Comparison of ENCODE assay signal across 8 mouse cellular contexts in the genomic region with DNA sequence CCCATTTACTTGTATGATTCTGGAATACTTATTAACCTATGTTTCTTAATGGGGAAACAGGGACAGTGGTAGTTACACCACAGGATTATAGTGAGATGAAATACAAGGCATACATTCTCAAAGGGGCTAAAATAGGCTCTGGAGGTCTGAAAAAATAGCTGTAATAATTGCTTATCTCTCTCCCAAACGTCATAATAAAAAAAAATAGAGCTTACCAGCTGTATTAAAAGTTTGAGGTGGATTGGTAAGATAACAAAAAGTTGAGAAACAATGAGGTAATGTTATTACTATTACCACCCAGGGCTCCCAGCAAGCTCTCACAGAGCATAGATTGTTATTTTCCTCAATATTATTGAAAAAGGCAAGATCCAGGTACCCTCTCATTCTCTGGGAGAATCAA. TPM values are rescaled to one million over a fixed set of nuclear protein-coding genes. Genes with fewer than 3 reads are reported as not detected.
DNase-seq lines count a peak whose midpoint lies in the region; ATAC-seq and TF ChIP-seq lines count a peak whose summit lies in the region.

No protein-coding gene starts in this region.

- WGBS in heart, adult 2 months, result 9% methylated on average over 1 of the region's 1 CpGs
- WGBS in forebrain, embryonic 14.5 days, result 10% methylated on average over 1 of the region's 1 CpGs
- WGBS in liver, embryonic 14.5 days (ENCODE audit: insufficient replicate concordance), result 0% methylated on average over 1 of the region's 1 CpGs

- H3K79me3 ChIP-seq in C2C12 (ENCODE audit: low read depth), result no peaks in the 10 kb centered on the region

- ATAC-seq in forebrain, embryonic 14.5 days, result no peak
- ATAC-seq in liver, embryonic 14.5 days (ENCODE audit: insufficient read depth), result no peak

- intact Hi-C loops in heart, adult 2 months (cut with DNase I), result no loop called here
- intact Hi-C loops in heart, postnatal 10 days (cut with DNase I), result loop anchor here (2.0 kb wide), 1 partner anchor 19 kb away; no protein-coding TSS in a partner anchor

- H3K27me3 ChIP-seq in heart, adult 2 months (ENCODE audit: control insufficient read depth, insufficient read depth, low read length), result no peaks in the 10 kb centered on the region
- H3K27me3 ChIP-seq in C2C12 (ENCODE audit: control insufficient read depth, insufficient read depth, insufficient read length), result no peaks in the 10 kb centered on the region
- H3K27me3 ChIP-seq in forebrain, embryonic 14.5 days (replicated peaks; ENCODE audit: control insufficient read depth, insufficient read depth, low read length), result no peaks in the 10 kb centered on the region
- H3K27me3 ChIP-seq in liver, embryonic 14.5 days (ENCODE audit: control insufficient read depth, insufficient read depth, low read length), result no peaks in the 10 kb centered on the region

- no peaks in the 10 kb centered on the region for H3K9me3 ChIP-seq in forebrain, embryonic 14.5 days (replicated peaks; ENCODE audit: control insufficient read depth, low read length)
- H3K9me3 ChIP-seq in liver, embryonic 14.5 days (ENCODE audit: control insufficient read depth, low read length), result no peaks in the 10 kb centered on the region

- H3ac ChIP-seq in C2C12 (ENCODE audit: control insufficient read depth, insufficient read length, low read depth), result no peak overlapping the region

- peak overlapping the region; percentile 93 for H3K4me3 ChIP-seq in heart, adult 2 months
- H3K4me3 ChIP-seq in C2C12 (ENCODE audit: insufficient read depth, poor library complexity, severe bottlenecking), result peak overlapping the region; percentile 48
- peak overlapping the region; percentile 58 for H3K4me3 ChIP-seq in forebrain, embryonic 14.5 days (ENCODE audit: low read depth, low read length)
- peak overlapping the region; percentile 73 to 83 for H3K4me3 ChIP-seq in liver, embryonic 14.5 days (ENCODE audit: insufficient read depth in 1 of 2, low read depth in 2 of 2, low read length in 2 of 2)

- H3K27ac ChIP-seq in heart, adult 2 months, result peak overlapping the region; percentile 92; the same call in 1 of the 2 replicates
- no peak overlapping the region for H3K27ac ChIP-seq in forebrain, embryonic 14.5 days (ENCODE audit: low read depth, low read length)
- no peak overlapping the region for H3K27ac ChIP-seq in liver, embryonic 14.5 days

- no peak for TF ChIP-seq CTCF in heart, adult 2 months (IDR thresholded peaks at IDR 0.05)
- TF ChIP-seq CTCF in C2C12 (IDR thresholded peaks at IDR 0.05; ENCODE audit: control insufficient read depth, insufficient read depth, insufficient read length), result no peak
- TF ChIP-seq CTCF in liver, embryonic 14.5 days (IDR thresholded peaks at IDR 0.05; ENCODE audit: low read depth), result no peak

- no peak for TF ChIP-seq EP300 in heart, adult 2 months (IDR thresholded peaks at IDR 0.05; ENCODE audit: insufficient read depth, low read depth, low read length)
- TF ChIP-seq EP300 in liver, embryonic 14.5 days (IDR thresholded peaks at IDR 0.05; ENCODE audit: low read depth), result no peak

- no peaks in the 10 kb centered on the region for H3K79me2 ChIP-seq in heart, adult 2 months (replicated peaks; ENCODE audit: control insufficient read depth, insufficient read depth, low read length)
- no peaks in the 10 kb centered on the region for H3K79me2 ChIP-seq in C2C12 (ENCODE audit: control insufficient read depth, insufficient read depth)

- peaks cover 6% of the 10 kb centered on the region for H3K4me1 ChIP-seq in heart, adult 2 months (ENCODE audit: control insufficient read depth, insufficient read depth, low read length)
- H3K4me1 ChIP-seq in forebrain, embryonic 14.5 days (ENCODE audit: control insufficient read depth, insufficient read depth, low read length), result 0 out of 2 replicates have a peak, but pooled peaks cover 6% of the 10 kb centered on the region
- peaks cover 4 to 8% of the 10 kb centered on the region in 2 experiments for H3K4me1 ChIP-seq in liver, embryonic 14.5 days (replicated peaks; ENCODE audit: control insufficient read depth in 2 of 2, insufficient read depth in 2 of 2, low read length in 1 of 2)

- DNase-seq in heart, adult 2 months, result no peak
- no peak for DNase-seq in heart, postnatal 10 days
- no peak for DNase-seq in forebrain, embryonic 14.5 days (ENCODE audit: low spot score)
- DNase-seq in liver, embryonic 14.5 days (ENCODE audit: low read depth in 3 of 3, low spot score in 3 of 3), result no peak
- DNase-seq in B cell, adult 2 months, result no peak
- DNase-seq in adrenal gland, postnatal 25 days, result no peak
- no peak for DNase-seq in right cerebral cortex, postnatal 36 days (ENCODE audit: low spot score in 2 of 2)

- H3K36me3 ChIP-seq in heart, adult 2 months (ENCODE audit: control insufficient read depth, insufficient read depth, low read length), result no peaks in the 10 kb centered on the region
- no peaks in the 10 kb centered on the region for H3K36me3 ChIP-seq in C2C12 (ENCODE audit: control insufficient read depth, insufficient read depth)
- H3K36me3 ChIP-seq in forebrain, embryonic 14.5 days (ENCODE audit: control insufficient read depth, insufficient read depth, low read length), result no peaks in the 10 kb centered on the region
- no peaks in the 10 kb centered on the region for H3K36me3 ChIP-seq in liver, embryonic 14.5 days (replicated peaks; ENCODE audit: control insufficient read depth, insufficient read depth, low read depth)

- peak overlapping the region; percentile 67 for H3K9ac ChIP-seq in heart, adult 2 months (ENCODE audit: low read depth, low read length)
- H3K9ac ChIP-seq in forebrain, embryonic 14.5 days (ENCODE audit: low read length), result peak overlapping the region; percentile 77
- H3K9ac ChIP-seq in liver, embryonic 14.5 days (replicated peaks), result peak overlapping the region; percentile 88

- H3K4me2 ChIP-seq in forebrain, embryonic 14.5 days (ENCODE audit: low read length), result peak overlapping the region; percentile 84
- peak overlapping the region; percentile 81 for H3K4me2 ChIP-seq in liver, embryonic 14.5 days (ENCODE audit: low read depth)

- TF ChIP-seq POLR2A in heart, adult 2 months (IDR thresholded peaks at IDR 0.05; ENCODE audit: insufficient read depth, low read depth, low read length), result no peak

TF ChIP-seq in C2C12, 6 proteins besides CTCF, POLR2A, EP300 and RAD21:
- TF ChIP-seq FOSL1 (IDR thresholded peaks at IDR 0.05; ENCODE audit: insufficient read depth, low read length, poor library complexity, severe bottlenecking) (no peak), USF1 (IDR thresholded peaks at IDR 0.05; ENCODE audit: low read depth) (no peak), MAX (IDR thresholded peaks at IDR 0.05) (no peak), CEBPB (IDR thresholded peaks at IDR 0.05; ENCODE audit: low read depth) (no peak), MYOG (IDR thresholded peaks at IDR 0.05; ENCODE audit: control insufficient read depth, extremely low read depth, insufficient read length) (no peak), MYOD1 (IDR thresholded peaks at IDR 0.05; ENCODE audit: control insufficient read depth, insufficient read length, low read depth) (no peak)

RNA-seq across cellular contexts. Expression of a gene that starts 0.7 kb away (rescaled TPM):
- 10 to 100 TPM; 10.7 to 11.8 TPM for total RNA-seq in heart, adult 2 months (2021)
- 12.7 and 15.4 TPM in 2 replicates for polyA plus RNA-seq in heart, adult 2 months (2012; rRNA removed)
- total RNA-seq in heart, postnatal 10 days (2021), result 10 to 100 TPM; 11.7 to 13.9 TPM
- polyA plus RNA-seq in C2C12 (2012; fragmentation: generic; extraction: Trizol), result 4.2 TPM
- 17.6 and 19.7 TPM in 2 replicates for polyA plus RNA-seq in forebrain, embryonic 14.5 days (2014; fragmentation: Nextera tagmentation; extraction: Ambion mirVana)
- polyA plus RNA-seq in liver, embryonic 14.5 days (2012; rRNA removed), result 4.5 and 5.3 TPM in 2 replicates
- 4.8 and 6.8 TPM in 2 replicates for polyA plus RNA-seq in liver, embryonic 14.5 days (2014; fragmentation: Nextera tagmentation; extraction: Ambion mirVana)
- total RNA-seq in adrenal gland, postnatal 25 days (2021), result 17.4 and 20.6 TPM in 2 replicates

RNA-seq across cellular contexts. Expression of a gene that starts 1.1 kb away (rescaled TPM):
- 1 to 10 TPM in 1 of 2 experiments, under 1 TPM in 1; 0.97 to 1.1 TPM for total RNA-seq in heart, adult 2 months (2021)
- polyA plus RNA-seq in heart, adult 2 months (2012; rRNA removed), result 2.2 and 2.8 TPM in 2 replicates
- 1 to 10 TPM; 1.5 to 2.0 TPM for total RNA-seq in heart, postnatal 10 days (2021)
- 0.28 TPM for polyA plus RNA-seq in C2C12 (2012; fragmentation: generic; extraction: Trizol)
- 1.1 and 1.5 TPM in 2 replicates for polyA plus RNA-seq in forebrain, embryonic 14.5 days (2014; fragmentation: Nextera tagmentation; extraction: Ambion mirVana)
- 1.6 and 2.0 TPM in 2 replicates for polyA plus RNA-seq in liver, embryonic 14.5 days (2012; rRNA removed)
- 1.5 and 2.4 TPM in 2 replicates for polyA plus RNA-seq in liver, embryonic 14.5 days (2014; fragmentation: Nextera tagmentation; extraction: Ambion mirVana)
- total RNA-seq in adrenal gland, postnatal 25 days (2021), result 9.9 and 13.8 TPM in 2 replicates

RNA-seq across cellular contexts. Expression of a gene that starts 21.3 kb away (rescaled TPM):
- 10 to 100 TPM; 45.0 to 48.5 TPM for total RNA-seq in heart, adult 2 months (2021)
- polyA plus RNA-seq in heart, adult 2 months (2012; rRNA removed), result 60.4 and 63.0 TPM in 2 replicates
- 100 to 1,000 TPM in 1 of 2 experiments, 10 to 100 TPM in 1; 89.1 to 105 TPM for total RNA-seq in heart, postnatal 10 days (2021)
- 159 TPM for polyA plus RNA-seq in C2C12 (2012; fragmentation: generic; extraction: Trizol)
- polyA plus RNA-seq in forebrain, embryonic 14.5 days (2014; fragmentation: Nextera tagmentation; extraction: Ambion mirVana), result 193 and 203 TPM in 2 replicates
- 10.8 and 11.6 TPM in 2 replicates for polyA plus RNA-seq in liver, embryonic 14.5 days (2012; rRNA removed)
- polyA plus RNA-seq in liver, embryonic 14.5 days (2014; fragmentation: Nextera tagmentation; extraction: Ambion mirVana), result 25.8 and 26.7 TPM in 2 replicates
- 71.3 and 79.4 TPM in 2 replicates for total RNA-seq in adrenal gland, postnatal 25 days (2021)

RNA-seq across cellular contexts. Expression of a gene that starts 21.4 kb away (rescaled TPM):
- total RNA-seq in heart, adult 2 months (2021), result 10 to 100 TPM; 80.5 to 98.5 TPM
- 50.5 and 54.3 TPM in 2 replicates for polyA plus RNA-seq in heart, adult 2 months (2012; rRNA removed)
- total RNA-seq in heart, postnatal 10 days (2021), result 10 to 100 TPM; 71.4 to 82.7 TPM
- polyA plus RNA-seq in C2C12 (2012; fragmentation: generic; extraction: Trizol), result 71.6 TPM
- 140 and 163 TPM in 2 replicates for polyA plus RNA-seq in forebrain, embryonic 14.5 days (2014; fragmentation: Nextera tagmentation; extraction: Ambion mirVana)
- 38.3 and 40.1 TPM in 2 replicates for polyA plus RNA-seq in liver, embryonic 14.5 days (2012; rRNA removed)
- polyA plus RNA-seq in liver, embryonic 14.5 days (2014; fragmentation: Nextera tagmentation; extraction: Ambion mirVana), result 80.3 and 83.7 TPM in 2 replicates
- total RNA-seq in adrenal gland, postnatal 25 days (2021), result 63.4 and 73.4 TPM in 2 replicates

RNA-seq across cellular contexts. Expression of a gene that starts 35.9 kb away (rescaled TPM):
- under 1 TPM; 0.08 to 0.11 TPM for total RNA-seq in heart, adult 2 months (2021)
- polyA plus RNA-seq in heart, adult 2 months (2012; rRNA removed), result 0.21 and 0.29 TPM in 2 replicates
- not detected for total RNA-seq in heart, postnatal 10 days (2021)
- 0.01 TPM for polyA plus RNA-seq in C2C12 (2012; fragmentation: generic; extraction: Trizol)
- 0.09 TPM in 1 of 2 replicates, not detected in the other for polyA plus RNA-seq in forebrain, embryonic 14.5 days (2014; fragmentation: Nextera tagmentation; extraction: Ambion mirVana)
- polyA plus RNA-seq in liver, embryonic 14.5 days (2012; rRNA removed), result 0.03 TPM in 1 of 2 replicates, not detected in the other
- polyA plus RNA-seq in liver, embryonic 14.5 days (2014; fragmentation: Nextera tagmentation; extraction: Ambion mirVana), result not detected in 2 replicates
- 0.46 TPM in 1 of 2 replicates, not detected in the other for total RNA-seq in adrenal gland, postnatal 25 days (2021)
